15 mouse cellular contexts compared by ENCODE assay signal in genomic region chr1:119160354-119160753, GRCm38 (mm10).
DNase-seq lines count a peak whose midpoint lies in the region; ATAC-seq and TF ChIP-seq lines count a peak whose summit lies in the region.
"Had no signal": no experiment of that assay in that cellular context is flagged by ENCODE, and none has a peak within 500 bp of the region (broad histone marks: within the 10 kb centered on the region; RNA-seq: fewer than 3 reads in every experiment).

No protein-coding gene starts in this region.

- no peak overlapping the region for H3K9ac ChIP-seq in intestine, postnatal 0 days (ENCODE audit: low read depth, low read length)
- H3K9ac ChIP-seq in intestine, embryonic 15.5 days, result no peak overlapping the region
- H3K9ac ChIP-seq in lung, embryonic 14.5 days, result no peak overlapping the region
- H3K9ac ChIP-seq: embryonic facial prominence, embryonic 12.5 days; heart, embryonic 13.5 days; midbrain, embryonic 15.5 days had no signal

- no peaks in the 10 kb centered on the region for H3K36me3 ChIP-seq in intestine, postnatal 0 days (ENCODE audit: control insufficient read depth, insufficient read depth)
- H3K36me3 ChIP-seq in intestine, embryonic 15.5 days, result no peaks in the 10 kb centered on the region
- no peaks in the 10 kb centered on the region for H3K36me3 ChIP-seq in lung, embryonic 14.5 days (ENCODE audit: insufficient read depth)
- no peaks in the 10 kb centered on the region for H3K36me3 ChIP-seq in E14TG2a.4 (ENCODE audit: insufficient read depth, low read length)
- H3K36me3 ChIP-seq: embryonic facial prominence, embryonic 12.5 days; heart, embryonic 13.5 days; midbrain, embryonic 15.5 days had no signal

- peak; percentile 15 for DNase-seq in lung, embryonic 14.5 days
- no peak for DNase-seq in lung, postnatal 10 days
- no peak for DNase-seq in cerebellum, adult 9-10 months
- DNase-seq: adrenal gland, postnatal 14 days; cerebellum, adult 8-10 months; gastrocnemius, postnatal 36 days; kidney, adult 18-20 months had no signal

- peak; percentile 45; the same call in 1 of the 2 replicates for TF ChIP-seq CTCF in intestine, postnatal 0 days (IDR thresholded peaks at IDR 0.05; ENCODE audit: low read depth)
- TF ChIP-seq CTCF in lung, embryonic 14.5 days (IDR thresholded peaks at IDR 0.05; ENCODE audit: low read depth), result peak; percentile 35
- peak; percentile 20; the same call in 1 of the 2 replicates for TF ChIP-seq CTCF in E14TG2a.4 (conservative IDR thresholded peaks at IDR 0.05; ENCODE audit: low read length)
- 0 out of 2 replicates have a peak, but pooled peaks have one; percentile 15 for TF ChIP-seq CTCF in cortical plate, adult 2 months (IDR thresholded peaks at IDR 0.05; ENCODE audit: extremely low read depth, insufficient read depth, low read length)

- 91% methylated on average over 1 of the region's 1 CpGs for WGBS in intestine, postnatal 0 days
- WGBS in intestine, embryonic 15.5 days, result 100% methylated on average over 1 of the region's 1 CpGs
- WGBS in lung, embryonic 14.5 days, result 70% methylated on average over 1 of the region's 1 CpGs

- no peaks in the 10 kb centered on the region for H3K27me3 ChIP-seq in intestine, postnatal 0 days (replicated peaks; ENCODE audit: control insufficient read depth, insufficient read depth, low read length)
- H3K27me3 ChIP-seq in intestine, embryonic 15.5 days (replicated peaks), result no peaks in the 10 kb centered on the region
- H3K27me3 ChIP-seq in lung, embryonic 14.5 days (ENCODE audit: insufficient read depth, low read length), result no peaks in the 10 kb centered on the region
- peaks cover 2% of the 10 kb centered on the region; the same call in 1 of the 2 replicates for H3K27me3 ChIP-seq in E14TG2a.4 (ENCODE audit: insufficient read depth, low read length)
- H3K27me3 ChIP-seq: embryonic facial prominence, embryonic 12.5 days; heart, embryonic 13.5 days; midbrain, embryonic 15.5 days had no signal

- no peaks in the 10 kb centered on the region for H3K4me1 ChIP-seq in intestine, postnatal 0 days (replicated peaks; ENCODE audit: control insufficient read depth, insufficient read depth, low read length)
- no peaks in the 10 kb centered on the region for H3K4me1 ChIP-seq in intestine, embryonic 15.5 days (replicated peaks)
- H3K4me1 ChIP-seq in lung, embryonic 14.5 days (ENCODE audit: insufficient read depth), result no peaks in the 10 kb centered on the region
- H3K4me1 ChIP-seq in E14TG2a.4 (replicated peaks; ENCODE audit: low read depth, low read length), result peaks cover 9% of the 10 kb centered on the region
- no peaks in the 10 kb centered on the region for H3K4me1 ChIP-seq in cortical plate, adult 2 months (ENCODE audit: control insufficient read depth, insufficient read depth, low read length)
- H3K4me1 ChIP-seq: embryonic facial prominence, embryonic 12.5 days; heart, embryonic 13.5 days; midbrain, embryonic 15.5 days had no signal

- no peak for TF ChIP-seq POLR2A in cortical plate, adult 2 months (IDR thresholded peaks at IDR 0.05; ENCODE audit: extremely low read depth, insufficient read depth, low read length)

- H3K9me3 ChIP-seq in intestine, postnatal 0 days (ENCODE audit: control insufficient read depth), result no peaks in the 10 kb centered on the region
- H3K9me3 ChIP-seq in intestine, embryonic 15.5 days, result no peaks in the 10 kb centered on the region
- H3K9me3 ChIP-seq in lung, embryonic 14.5 days (ENCODE audit: low read depth, low read length), result no peaks in the 10 kb centered on the region
- H3K9me3 ChIP-seq in E14TG2a.4 (ENCODE audit: low read length), result peaks cover 12% of the 10 kb centered on the region
- H3K9me3 ChIP-seq: embryonic facial prominence, embryonic 12.5 days; heart, embryonic 13.5 days; midbrain, embryonic 15.5 days had no signal

- H3K27ac ChIP-seq in intestine, postnatal 0 days (ENCODE audit: low read depth, low read length), result no peak overlapping the region
- H3K27ac ChIP-seq in intestine, embryonic 15.5 days, result no peak overlapping the region
- H3K27ac ChIP-seq in lung, embryonic 14.5 days (ENCODE audit: low read depth), result no peak overlapping the region
- no peak overlapping the region for H3K27ac ChIP-seq in cortical plate, adult 2 months (ENCODE audit: insufficient read depth, low read length)
- H3K27ac ChIP-seq: embryonic facial prominence, embryonic 12.5 days; heart, embryonic 13.5 days; midbrain, embryonic 15.5 days had no signal

- H3K4me2 ChIP-seq in intestine, postnatal 0 days (replicated peaks; ENCODE audit: low read depth), result no peak overlapping the region
- no peak overlapping the region for H3K4me2 ChIP-seq in intestine, embryonic 15.5 days (replicated peaks)
- no peak overlapping the region for H3K4me2 ChIP-seq in lung, embryonic 14.5 days
- H3K4me2 ChIP-seq: embryonic facial prominence, embryonic 12.5 days; heart, embryonic 13.5 days; midbrain, embryonic 15.5 days had no signal

- ATAC-seq in intestine, postnatal 0 days, result no peak
- ATAC-seq in intestine, embryonic 15.5 days, result no peak
- ATAC-seq in lung, embryonic 14.5 days (ENCODE audit: insufficient read depth), result no peak
- ATAC-seq: CD4-positive, CD25-positive, alpha-beta regulatory T cell, adult 4 months; midbrain, embryonic 15.5 days had no signal

- H3K4me3 ChIP-seq in intestine, postnatal 0 days (ENCODE audit: low read depth, low read length), result no peak overlapping the region
- H3K4me3 ChIP-seq in intestine, embryonic 15.5 days (replicated peaks), result no peak overlapping the region
- no peak overlapping the region for H3K4me3 ChIP-seq in lung, embryonic 14.5 days (ENCODE audit: low read depth, low read length)
- H3K4me3 ChIP-seq in E14TG2a.4 (replicated peaks; ENCODE audit: low read length), result no peak overlapping the region
- no peak overlapping the region for H3K4me3 ChIP-seq in cortical plate, adult 2 months (ENCODE audit: insufficient read depth, low read length)
- H3K4me3 ChIP-seq: embryonic facial prominence, embryonic 12.5 days; heart, embryonic 13.5 days; midbrain, embryonic 15.5 days had no signal
